Mouse (Mus musculus) midbrain, embryonic 13.5 days (tissue): ENCODE measurements around the gene Fcgr1. TPM values are rescaled to one million over a fixed set of nuclear protein-coding genes. Genes with fewer than 3 reads are reported as not detected.
"Not testable (repeated sequence)": the region's sequence is repeated elsewhere in the genome, so short reads cannot be mapped to it uniquely, and the experiment has no call there.

Source experiments
- ATAC-seq: fragments of 200-750 bp; cut with Nextera tagmentation; 2 replicates; pipeline ENCODE4 v1.8.0; 2017; ENCODE audit warnings: mild to moderate bottlenecking, moderate TSS enrichment, moderate library complexity
- H3K27ac ChIP-seq: fragments of 300-500 bp; sonication (generic); 2 replicates; pipeline ENCODE4 v1.5.1; 2015; ENCODE audit warnings: inconsistent platforms, mild to moderate bottlenecking, moderate library complexity
- H3K27me3 ChIP-seq: fragments of 300-500 bp; sonication (generic); 2 replicates; pipeline ENCODE4 v1.6.1; 2015; ENCODE audit warnings: mild to moderate bottlenecking, inconsistent platforms
- H3K36me3 ChIP-seq: fragments of 300-500 bp; sonication (generic); 2 replicates; pipeline ENCODE4 v1.6.1; 2015; ENCODE audit warnings: mild to moderate bottlenecking, inconsistent platforms
- H3K4me1 ChIP-seq: fragments of 300-500 bp; sonication (generic); replicated peaks from 2 replicates; pipeline ENCODE4 v1.6.1; 2015; ENCODE audit warnings: inconsistent platforms
- H3K4me2 ChIP-seq: fragments of 300-500 bp; sonication (generic); replicated peaks from 2 replicates; pipeline ENCODE4 v1.6.1; 2015; ENCODE audit warnings: moderate library complexity, mild to moderate bottlenecking, inconsistent platforms
- H3K4me3 ChIP-seq: fragments of 300-500 bp; sonication (generic); replicated peaks from 2 replicates; pipeline ENCODE4 v1.5.1; 2015; ENCODE audit warnings: mild to moderate bottlenecking, inconsistent platforms
- H3K9ac ChIP-seq: fragments of 300-500 bp; sonication (generic); replicated peaks from 2 replicates; pipeline ENCODE4 v1.6.1; 2015; ENCODE audit warnings: mild to moderate bottlenecking, inconsistent platforms
- H3K9me3 ChIP-seq: fragments of 300-500 bp; sonication (generic); 2 replicates; pipeline ENCODE4 v1.6.1; 2016; ENCODE audit warnings: mild to moderate bottlenecking, inconsistent platforms
- WGBS: fragments of 180-500 bp; shearing (Covaris S2); methylation state at CpG from one replicate; pipeline ENCODE4 v1.1.7; 2015; 5-methylcytosine and 5-hydroxymethylcytosine counted together
- polyA plus RNA-seq: library from polyadenylated mRNA; unstranded; fragments of >200 nt; fragmentation: Nextera tagmentation; extraction: Ambion mirVana; gene quantifications from 2 replicates; pipeline ENCODE4 v1.2.1, GENCODE M21; 2015

Fcgr1 gene
- polyA plus RNA-seq, 1 experiment from 2014 or later: 1.9 TPM

DNA sequence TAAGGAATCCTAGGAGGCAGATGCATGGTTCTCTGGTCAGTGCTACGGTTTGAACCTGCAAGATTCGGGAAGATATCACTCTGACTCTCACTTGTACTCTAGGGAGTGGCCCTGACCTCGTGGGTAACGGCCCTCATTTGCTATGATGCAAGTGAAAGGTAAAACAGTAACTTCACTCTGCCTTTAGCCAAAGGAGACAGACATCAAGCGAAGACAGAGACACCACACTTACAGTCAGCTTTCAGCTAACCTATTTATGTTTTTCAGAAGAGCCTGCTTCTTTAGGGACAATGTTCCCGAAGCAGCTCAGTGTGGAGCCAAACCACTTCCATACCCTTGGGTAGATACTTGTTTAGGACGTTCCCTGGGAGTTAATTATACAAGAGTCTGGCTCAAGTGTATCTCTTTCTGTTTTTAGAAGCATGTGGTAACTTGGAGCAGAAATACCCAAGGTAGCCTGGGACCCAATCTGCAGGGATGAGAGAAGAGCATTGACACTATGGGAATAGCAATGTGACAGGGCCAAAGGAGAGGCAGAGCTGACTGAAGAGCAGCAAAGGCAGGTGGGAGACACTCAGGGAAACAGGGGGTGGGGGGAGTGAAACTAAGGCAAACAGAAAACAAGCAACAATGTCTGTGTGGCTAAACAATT, 49.7 kb downstream of the Fcgr1 start:
- Histone ChIP-seq H3K9ac (no peak overlapping the region), H3K36me3 (no peaks in the 10 kb centered on the region), H3K4me1 (peaks cover 38% of the 10 kb centered on the region), H3K9me3 (no peaks in the 10 kb centered on the region), H3K4me3 (peak overlapping the region; percentile 42; the same call in 1 of the 2 replicates), H3K27ac (peak overlapping the region; percentile 94), H3K27me3 (no peaks in the 10 kb centered on the region), H3K4me2 (peak overlapping the region; percentile 63)
- ATAC-seq: no peak
- 88% methylated on average over 7 of the region's 7 CpGs for WGBS

DNA sequence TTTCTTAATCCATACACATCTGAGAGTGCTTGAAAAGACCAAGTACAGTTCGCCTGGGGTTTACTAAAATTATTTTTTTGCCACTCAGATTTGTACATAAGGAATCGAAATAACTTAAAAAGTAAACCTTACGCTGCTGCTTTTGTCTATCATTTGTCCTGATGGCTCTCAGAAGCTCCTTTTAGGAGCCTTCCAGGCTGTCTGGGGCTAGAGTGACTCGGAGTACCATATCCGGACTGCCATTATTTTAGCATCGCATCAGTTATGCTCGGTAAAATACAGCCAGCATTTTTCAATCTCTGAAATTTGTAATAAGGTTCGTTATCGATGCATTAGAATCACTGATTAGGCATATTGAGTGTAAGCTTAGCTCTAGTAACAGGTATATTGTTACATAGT, 53.0 kb downstream of the Fcgr1 start:
- 74% methylated on average over 9 of the region's 9 CpGs for WGBS
- H3K9me3 ChIP-seq: no peaks in the 10 kb centered on the region

DNA sequence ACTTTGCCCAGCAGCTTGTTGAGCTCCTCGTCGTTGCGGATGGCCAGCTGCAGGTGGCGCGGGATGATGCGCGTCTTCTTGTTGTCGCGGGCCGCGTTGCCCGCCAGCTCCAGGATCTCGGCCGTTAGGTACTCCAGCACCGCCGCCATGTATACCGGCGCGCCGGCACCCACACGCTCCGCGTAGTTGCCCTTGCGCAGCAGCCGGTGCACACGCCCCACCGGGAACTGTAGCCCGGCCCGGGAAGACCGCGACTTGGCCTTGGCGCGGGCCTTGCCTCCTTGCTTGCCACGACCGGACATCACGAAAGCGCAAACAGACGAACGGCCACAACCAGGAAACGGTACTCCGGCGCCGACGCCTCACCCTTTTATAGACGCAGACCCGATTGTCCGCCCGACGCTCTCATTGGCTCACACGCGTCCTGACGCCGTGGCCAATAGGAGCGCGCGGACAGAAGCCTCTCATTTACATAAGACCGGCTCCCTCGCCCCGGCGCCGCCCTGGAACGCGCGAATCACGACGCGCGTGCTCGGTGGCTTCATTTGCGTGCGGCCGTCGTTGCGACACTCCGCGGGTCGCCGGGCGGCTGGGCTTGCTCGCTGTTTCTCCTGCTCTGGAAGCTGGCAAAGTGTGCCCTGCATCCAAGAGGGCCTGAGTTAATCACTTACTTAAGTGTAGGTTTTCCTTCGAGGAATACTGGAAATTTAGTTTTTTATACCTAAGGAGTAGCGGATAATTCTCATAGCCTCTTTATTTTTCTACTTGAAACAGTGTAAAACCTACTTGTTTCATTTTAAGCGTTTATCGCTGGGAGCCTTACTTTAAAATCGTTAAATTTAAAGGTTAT, 53.6 kb downstream of the Fcgr1 start, which contains the start of gene Hist2h2aa2:
Gene Hist2h2aa2 (minus strand): TSS at position 328 of the 850 bp plus-strand sequence.
- WGBS: 3% methylated on average over 40 of the region's 85 CpGs
- H3K27me3 ChIP-seq, H3K36me3 ChIP-seq, H3K9me3 ChIP-seq: not testable (repeated sequence)
- Histone ChIP-seq H3K27ac (peak within 1 kb of the TSS; percentile 83), H3K9ac (peak within 1 kb of the TSS; percentile 55), H3K4me3 (peak within 1 kb of the TSS; percentile 41), H3K4me1 (peaks cover 35% of the 10 kb centered on the region), H3K4me2 (peak within 1 kb of the TSS; percentile 46)
- ATAC-seq: peak; percentile 83

More for the DNA sequence above, 53.0 kb downstream of the Fcgr1 start:
- peaks cover 35% of the 10 kb centered on the region for H3K4me1 ChIP-seq
- peak overlapping the region; percentile 55 for H3K9ac ChIP-seq
- no peaks in the 10 kb centered on the region for H3K36me3 ChIP-seq
- no peak for ATAC-seq
- peak overlapping the region; percentile 44 for H3K4me2 ChIP-seq
- no peaks in the 10 kb centered on the region for H3K27me3 ChIP-seq
- H3K27ac ChIP-seq: peak overlapping the region; percentile 83
- peak overlapping the region; percentile 22 for H3K4me3 ChIP-seq

GRCm38 (mm10) chr3:96238954-96239793, 54.6 kb downstream of the Fcgr1 start, which contains the start of gene Hist2h3c2:
Hist2h3c2 (minus strand) TSS chr3:96239127.
- not testable (repeated sequence) for H3K27me3 ChIP-seq, H3K36me3 ChIP-seq, H3K9me3 ChIP-seq
- peak; percentile 94 for ATAC-seq
- H3K9ac ChIP-seq: peak within 1 kb of the TSS; percentile 54
- peaks cover 27% of the 10 kb centered on the region for H3K4me1 ChIP-seq
- WGBS: under 1% methylated on average over 24 of the region's 68 CpGs
- peak within 1 kb of the TSS; percentile 80 for H3K27ac ChIP-seq
- H3K4me2 ChIP-seq: peak within 1 kb of the TSS; percentile 57
- H3K4me3 ChIP-seq: peak within 1 kb of the TSS; percentile 41

- Histone ChIP-seq H3K27me3 (no peaks in the 10 kb centered on the region), H3K4me3 (peak overlapping the region; percentile 40), H3K9ac (peak overlapping the region; percentile 54), H3K27ac (no peak overlapping the region; the same call in 1 of the 2 replicates), H3K4me1 (peaks cover 24% of the 10 kb centered on the region), H3K4me2 (peak overlapping the region; percentile 57), H3K9me3 (no peaks in the 10 kb centered on the region), H3K36me3 (no peaks in the 10 kb centered on the region)
- no peak for ATAC-seq
- under 1% methylated on average over 12 of the region's 12 CpGs for WGBS
Observed at GRCm38 (mm10) chr3:96237904-96238511, 55.8 kb downstream of the Fcgr1 start.

DNA sequence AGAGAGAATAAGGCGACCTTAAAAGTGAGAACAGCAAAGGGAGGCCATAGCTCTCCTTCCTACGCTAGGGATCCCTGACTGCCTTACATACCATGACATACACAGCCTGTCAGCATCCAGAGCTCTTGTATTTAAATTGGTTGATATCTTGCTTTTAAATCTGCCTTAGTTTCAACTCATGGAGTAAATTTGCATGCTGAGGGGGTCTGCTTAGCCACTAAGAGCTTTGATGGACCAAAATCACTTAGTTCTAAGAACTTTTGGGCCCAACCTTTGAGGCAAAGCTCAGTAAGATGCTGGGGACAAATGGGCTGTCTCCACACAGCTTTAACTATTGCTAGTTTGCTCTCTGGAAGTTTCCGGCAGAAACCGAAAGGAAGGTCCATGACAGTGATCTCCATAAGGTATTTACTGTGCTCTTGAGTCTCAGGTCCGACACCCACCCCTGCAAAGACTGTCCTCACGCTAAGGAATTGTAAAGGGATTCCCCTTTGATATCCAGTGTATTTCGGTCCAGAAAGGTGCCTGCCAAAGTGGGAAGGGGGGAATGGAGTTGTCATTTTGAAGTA, 56.4 kb downstream of the Fcgr1 start:
- peak overlapping the region; percentile 40 for H3K4me3 ChIP-seq
- no peak for ATAC-seq
- H3K9me3 ChIP-seq: no peaks in the 10 kb centered on the region
- no peaks in the 10 kb centered on the region for H3K27me3 ChIP-seq
- H3K27ac ChIP-seq: no peak overlapping the region
- peaks cover 24% of the 10 kb centered on the region for H3K4me1 ChIP-seq
- no peaks in the 10 kb centered on the region for H3K36me3 ChIP-seq
- peak overlapping the region; percentile 54 for H3K9ac ChIP-seq
- H3K4me2 ChIP-seq: peak overlapping the region; percentile 57
- WGBS: 25% methylated on average over 7 of the region's 7 CpGs

GRCm38 (mm10) chr3:96236834-96237334, 56.9 kb downstream of the Fcgr1 start:
- H3K4me1 ChIP-seq: peaks cover 24% of the 10 kb centered on the region
- peak overlapping the region; percentile 40; the same call in 1 of the 2 replicates for H3K4me3 ChIP-seq
- ATAC-seq: no peak
- H3K9me3 ChIP-seq: no peaks in the 10 kb centered on the region
- no peaks in the 10 kb centered on the region for H3K36me3 ChIP-seq
- WGBS: 85% methylated on average over 4 of the region's 4 CpGs
- no peaks in the 10 kb centered on the region for H3K27me3 ChIP-seq
- peak overlapping the region; percentile 57 for H3K4me2 ChIP-seq
- H3K27ac ChIP-seq: no peak overlapping the region
- peak overlapping the region; percentile 54; the same call in 1 of the 2 replicates for H3K9ac ChIP-seq

DNA sequence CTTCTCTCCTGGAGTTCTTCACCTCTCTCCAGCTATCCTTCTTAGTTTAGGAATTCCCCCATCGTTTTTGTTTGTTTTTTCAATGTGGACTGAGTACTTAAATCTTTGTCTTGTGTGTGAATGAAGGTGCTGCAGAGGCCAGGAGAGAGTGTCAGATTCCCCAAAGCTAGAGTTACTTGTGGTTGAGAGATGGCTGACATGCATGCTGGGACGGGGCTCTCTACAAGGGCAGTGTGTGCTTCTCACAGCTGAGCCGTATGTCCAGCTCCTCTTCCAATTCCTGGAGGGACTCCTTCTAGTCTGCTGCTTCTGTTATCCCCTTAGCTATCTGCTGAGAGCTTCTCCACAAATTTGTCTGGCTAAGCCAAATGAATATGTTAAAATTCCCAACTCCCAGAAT, 57.9 kb downstream of the Fcgr1 start:
- Histone ChIP-seq H3K4me3 (no peak overlapping the region), H3K36me3 (no peaks in the 10 kb centered on the region), H3K4me2 (no peak overlapping the region), H3K4me1 (peaks cover 20% of the 10 kb centered on the region), H3K27ac (no peak overlapping the region), H3K27me3 (no peaks in the 10 kb centered on the region), H3K9me3 (no peaks in the 10 kb centered on the region), H3K9ac (no peak overlapping the region)
- no peak for ATAC-seq
- 80% methylated on average over 3 of the region's 3 CpGs for WGBS

GRCm38 (mm10) chr3:96234914-96235313, 58.9 kb downstream of the Fcgr1 start:
- Histone ChIP-seq H3K9me3 (no peaks in the 10 kb centered on the region), H3K9ac (no peak overlapping the region), H3K36me3 (no peaks in the 10 kb centered on the region), H3K4me2 (no peak overlapping the region), H3K4me3 (no peak overlapping the region), H3K27me3 (no peaks in the 10 kb centered on the region), H3K27ac (no peak overlapping the region), H3K4me1 (peaks cover 17% of the 10 kb centered on the region)
- 97% methylated on average over 2 of the region's 2 CpGs for WGBS
- no peak for ATAC-seq
